Mouse (Mus musculus) spleen, adult 2 months (tissue): ENCODE results near the gene Tmem45a. TPM values are rescaled to one million over a fixed set of nuclear protein-coding genes. Genes with fewer than 3 reads are reported as not detected.
A peak's percentile ranks its signal among the peaks of the same experiment; 100 is the strongest.

Source experiments
- DNase-seq, 2 experiments: peaks; one replicate each; pipeline versions ENCODE4 v3.0.0 to v3.0.0-alpha.2; 2012 to 2021; ENCODE audit warnings: low spot score in 2 of 2, low read depth in 1 of 2
- H3K27ac ChIP-seq: fragments of 200-500 bp; 2 replicates; pipeline ENCODE4 v1.5.1; 2012; ENCODE audit warnings: low read length, inconsistent platforms; ENCODE audit not compliant: insufficient read depth
- H3K27me3 ChIP-seq: fragments of 200-500 bp; 2 replicates; pipeline ENCODE4 v1.6.1; 2012; ENCODE audit warnings: mild to moderate bottlenecking, moderate library complexity, low read length, inconsistent platforms; ENCODE audit not compliant: control insufficient read depth, insufficient read depth
- H3K36me3 ChIP-seq: fragments of 200-500 bp; 2 replicates; pipeline ENCODE4 v1.6.1; 2012; ENCODE audit warnings: mild to moderate bottlenecking, low read length, inconsistent platforms; ENCODE audit not compliant: control insufficient read depth, insufficient read depth
- H3K4me1 ChIP-seq: fragments of 200-500 bp; 2 replicates; pipeline ENCODE4 v1.6.1; 2011; ENCODE audit warnings: inconsistent platforms; ENCODE audit not compliant: control insufficient read depth, insufficient read depth, insufficient read length
- H3K4me3 ChIP-seq: fragments of 200-500 bp; 2 replicates; pipeline ENCODE4 v1.5.1; 2011; ENCODE audit warnings: mild to moderate bottlenecking, inconsistent platforms; ENCODE audit not compliant: insufficient read depth, insufficient read length; ENCODE audit errors: extremely low read depth
- CTCF ChIP-seq: fragments of 200-500 bp; IDR thresholded peaks from 2 replicates; pipeline ENCODE4 v1.5.1; 2011; ENCODE audit warnings: mild to moderate bottlenecking, inconsistent platforms; ENCODE audit not compliant: insufficient read depth, insufficient read length, insufficient replicate concordance; ENCODE audit errors: extremely low read depth
- POLR2A ChIP-seq: fragments of 200-500 bp; IDR thresholded peaks from 2 replicates; pipeline ENCODE4 v1.6.1; 2011; ENCODE audit warnings: low read depth, low read length, inconsistent platforms
- WGBS: fragments of 180-500 bp; shearing (Covaris S2); methylation state at CpG from one replicate; pipeline ENCODE4 v1.1.7; 2018; 5-methylcytosine and 5-hydroxymethylcytosine counted together
- polyA plus RNA-seq: library from polyadenylated mRNA; depleted of rRNA; stranded (reverse); fragments of >200 nt; gene quantifications from 2 replicates; pipeline ENCODE4 v1.2.3, GENCODE M21; 2012; rRNA removed

Tmem45a gene
- polyA plus RNA-seq, 1 experiment, result 0.26 TPM

GRCm38 (mm10) chr16:56798873-56799272 lies 87.1 kb downstream of the Tmem45a start:
- Histone ChIP-seq H3K36me3 (no peaks in the 10 kb centered on the region), H3K4me3 (no peak overlapping the region), H3K27me3 (no peaks in the 10 kb centered on the region), H3K4me1 (no peaks in the 10 kb centered on the region), H3K27ac (no peak overlapping the region)
- no peak for DNase-seq
- 74% methylated on average over 7 of the region's 7 CpGs for WGBS
- TF ChIP-seq CTCF (no peak), POLR2A (no peak)

- Histone ChIP-seq H3K36me3 (no peaks in the 10 kb centered on the region), H3K4me3 (no peak within 1 kb of the TSS), H3K27ac (no peak within 1 kb of the TSS), H3K27me3 (no peaks in the 10 kb centered on the region), H3K4me1 (no peaks in the 10 kb centered on the region)
- no peak for TF ChIP-seq CTCF
- no peak for TF ChIP-seq POLR2A
- WGBS, result 34% methylated on average over 8 of the region's 8 CpGs
- DNase-seq, result no peak
Measured at GRCm38 (mm10) chr16:56795481-56796139, 90.4 kb downstream of the Tmem45a start, which contains the start of gene Adgrg7. Gene Adgrg7, minus strand, starts transcription at chr16:56795855.

- DNase-seq, result no peak
- Histone ChIP-seq H3K4me3 (no peak overlapping the region), H3K27ac (no peak overlapping the region), H3K27me3 (no peaks in the 10 kb centered on the region), H3K36me3 (no peaks in the 10 kb centered on the region), H3K4me1 (no peaks in the 10 kb centered on the region)
- no peak for TF ChIP-seq CTCF
- no peak for TF ChIP-seq POLR2A
- 71% methylated on average over 7 of the region's 7 CpGs for WGBS
Measured at GRCm38 (mm10) chr16:56794383-56795144, 91.4 kb downstream of the Tmem45a start.

- no peak for DNase-seq
- no peak overlapping the region for H3K4me3 ChIP-seq
- no peak for TF ChIP-seq POLR2A
- TF ChIP-seq CTCF, result no peak
- no peaks in the 10 kb centered on the region for H3K4me1 ChIP-seq
- H3K36me3 ChIP-seq, result no peaks in the 10 kb centered on the region
- no peak overlapping the region for H3K27ac ChIP-seq
- no peaks in the 10 kb centered on the region for H3K27me3 ChIP-seq
- 50% methylated on average over 1 of the region's 1 CpGs for WGBS
Measured at GRCm38 (mm10) chr16:56793778-56794177, 92.2 kb downstream of the Tmem45a start.

GRCm38 (mm10) chr16:56785943-56786342 lies 100.0 kb downstream of the Tmem45a start:
- TF ChIP-seq POLR2A (no peak), CTCF (no peak)
- 93% methylated on average over 2 of the region's 2 CpGs for WGBS
- no peaks in the 10 kb centered on the region for H3K27me3 ChIP-seq
- H3K4me3 ChIP-seq, result no peak overlapping the region
- no peak for DNase-seq
- no peaks in the 10 kb centered on the region for H3K36me3 ChIP-seq
- H3K4me1 ChIP-seq, result no peaks in the 10 kb centered on the region
- no peak overlapping the region for H3K27ac ChIP-seq

- Histone ChIP-seq H3K4me3 (no peak overlapping the region), H3K36me3 (no peaks in the 10 kb centered on the region), H3K27ac (no peak overlapping the region), H3K27me3 (no peaks in the 10 kb centered on the region), H3K4me1 (no peaks in the 10 kb centered on the region)
- peak in 1 of 2 experiments; percentile 7 for DNase-seq
- TF ChIP-seq CTCF (peak; percentile 13; the same call in 1 of the 2 replicates), POLR2A (no peak)
- 58% methylated on average over 10 of the region's 10 CpGs for WGBS
Measured at GRCm38 (mm10) chr16:56771163-56772105, 114.5 kb downstream of the Tmem45a start.

Other genes with a start within 250 kb of the Tmem45a start
- 36.5 and 41.5 TPM in 2 replicates for gene Tfg, start 168.7 kb downstream of the Tmem45a start, polyA plus RNA-seq
- gene Adgrg7, start 90.3 kb downstream of the Tmem45a start, polyA plus RNA-seq, result 0.02 and 0.04 TPM in 2 replicates
- gene Lnp1, start 41.9 kb upstream of the Tmem45a start, polyA plus RNA-seq, result not detected in 2 replicates
- gene Tmem45a2, start 185.2 kb upstream of the Tmem45a start, polyA plus RNA-seq, result not detected in 2 replicates
- gene Tomm70a, start 235.5 kb upstream of the Tmem45a start, polyA plus RNA-seq, result 5.6 and 8.7 TPM in 2 replicates